Mouse (Mus musculus): Measurements from ENCODE around the gene Capzb. TPM values are rescaled to one million over a fixed set of nuclear protein-coding genes. Genes with fewer than 3 reads are reported as not detected.

Capzb gene
- polyA plus RNA-seq, 1 experiment from 2014 or later, result 153 TPM

GRCm38 (mm10) chr4:139211975-139212831, 19.5 kb downstream of the Capzb start:
- peak overlapping the region; percentile 35; the same call in 1 of the 2 replicates for H3K27ac ChIP-seq (replicated peaks)
- peak overlapping the region; percentile 55 for H3K4me2 ChIP-seq
- H3K36me3 ChIP-seq (replicated peaks), result 0 out of 2 replicates have a peak, but pooled peaks cover 26% of the 10 kb centered on the region
- H3K9me3 ChIP-seq (replicated peaks), result no peaks in the 10 kb centered on the region
- H3K27me3 ChIP-seq, result no peaks in the 10 kb centered on the region
- H3K4me3 ChIP-seq (replicated peaks), result no peak overlapping the region
- H3K4me1 ChIP-seq (replicated peaks), result peaks cover 70% of the 10 kb centered on the region
- 30% methylated on average over 17 of the region's 17 CpGs for WGBS (ENCODE audit: insufficient replicate concordance)
- ATAC-seq (ENCODE audit: insufficient read depth), result peak; percentile 58
- no peak overlapping the region for H3K9ac ChIP-seq

- Histone ChIP-seq H3K36me3 (replicated peaks) (0 out of 2 replicates have a peak, but pooled peaks cover 29% of the 10 kb centered on the region), H3K4me1 (replicated peaks) (peaks cover 62% of the 10 kb centered on the region), H3K27me3 (no peaks in the 10 kb centered on the region), H3K27ac (replicated peaks) (no peak overlapping the region), H3K4me3 (replicated peaks) (no peak overlapping the region), H3K4me2 (no peak overlapping the region), H3K9ac (no peak overlapping the region), H3K9me3 (replicated peaks) (no peaks in the 10 kb centered on the region)
- WGBS (ENCODE audit: insufficient replicate concordance), result 72% methylated on average over 10 of the region's 10 CpGs
- no peak for ATAC-seq (ENCODE audit: insufficient read depth)
Measured at GRCm38 (mm10) chr4:139213086-139213485, 20.4 kb downstream of the Capzb start.

- Histone ChIP-seq H3K4me1 (replicated peaks) (peaks cover 60% of the 10 kb centered on the region), H3K27me3 (no peaks in the 10 kb centered on the region), H3K4me3 (replicated peaks) (no peak overlapping the region), H3K36me3 (replicated peaks) (0 out of 2 replicates have a peak, but pooled peaks cover 29% of the 10 kb centered on the region), H3K4me2 (no peak overlapping the region), H3K9me3 (replicated peaks) (no peaks in the 10 kb centered on the region), H3K9ac (no peak overlapping the region), H3K27ac (replicated peaks) (no peak overlapping the region)
- 56% methylated on average over 11 of the region's 11 CpGs for WGBS (ENCODE audit: insufficient replicate concordance)
- no peak for ATAC-seq (ENCODE audit: insufficient read depth)
Measured at GRCm38 (mm10) chr4:139213935-139214371, 21.3 kb downstream of the Capzb start.

GRCm38 (mm10) chr4:139216566-139216965, 23.9 kb downstream of the Capzb start:
- Histone ChIP-seq H3K27ac (replicated peaks) (no peak overlapping the region), H3K4me2 (no peak overlapping the region), H3K27me3 (no peaks in the 10 kb centered on the region), H3K9me3 (replicated peaks) (no peaks in the 10 kb centered on the region), H3K4me1 (replicated peaks) (peaks cover 38% of the 10 kb centered on the region), H3K4me3 (replicated peaks) (no peak overlapping the region), H3K36me3 (replicated peaks) (0 out of 2 replicates have a peak, but pooled peaks cover 29% of the 10 kb centered on the region), H3K9ac (no peak overlapping the region)
- no peak for ATAC-seq (ENCODE audit: insufficient read depth)
- WGBS (ENCODE audit: insufficient replicate concordance), result 75% methylated on average over 9 of the region's 9 CpGs

- 0 out of 2 replicates have a peak, but pooled peaks cover 22% of the 10 kb centered on the region for H3K36me3 ChIP-seq (replicated peaks)
- WGBS (ENCODE audit: insufficient replicate concordance), result 55% methylated on average over 3 of the region's 3 CpGs
- H3K4me3 ChIP-seq (replicated peaks), result no peak overlapping the region
- no peak for ATAC-seq (ENCODE audit: insufficient read depth)
- H3K27me3 ChIP-seq, result no peaks in the 10 kb centered on the region
- H3K9me3 ChIP-seq (replicated peaks), result no peaks in the 10 kb centered on the region
- no peak overlapping the region for H3K4me2 ChIP-seq
- peaks cover 21% of the 10 kb centered on the region for H3K4me1 ChIP-seq (replicated peaks)
- no peak overlapping the region for H3K9ac ChIP-seq
- no peak overlapping the region for H3K27ac ChIP-seq (replicated peaks)
Measured at GRCm38 (mm10) chr4:139218539-139218938, 25.8 kb downstream of the Capzb start.

GRCm38 (mm10) chr4:139219656-139220055, 27.0 kb downstream of the Capzb start:
- Histone ChIP-seq H3K4me2 (no peak overlapping the region), H3K9ac (no peak overlapping the region), H3K4me3 (replicated peaks) (no peak overlapping the region), H3K27ac (replicated peaks) (no peak overlapping the region), H3K4me1 (replicated peaks) (peaks cover 13% of the 10 kb centered on the region), H3K27me3 (no peaks in the 10 kb centered on the region), H3K36me3 (replicated peaks) (0 out of 2 replicates have a peak, but pooled peaks cover 13% of the 10 kb centered on the region), H3K9me3 (replicated peaks) (no peaks in the 10 kb centered on the region)
- 82% methylated on average over 4 of the region's 4 CpGs for WGBS (ENCODE audit: insufficient replicate concordance)
- ATAC-seq (ENCODE audit: insufficient read depth), result no peak

GRCm38 (mm10) chr4:139220978-139221377, 28.3 kb downstream of the Capzb start:
- Histone ChIP-seq H3K27me3 (no peaks in the 10 kb centered on the region), H3K9ac (no peak overlapping the region), H3K4me3 (replicated peaks) (no peak overlapping the region), H3K36me3 (replicated peaks) (peaks cover 16% of the 10 kb centered on the region; the same call in 1 of the 2 replicates), H3K27ac (replicated peaks) (no peak overlapping the region), H3K9me3 (replicated peaks) (no peaks in the 10 kb centered on the region), H3K4me1 (replicated peaks) (peaks cover 13% of the 10 kb centered on the region), H3K4me2 (no peak overlapping the region)
- ATAC-seq (ENCODE audit: insufficient read depth), result no peak
- WGBS (ENCODE audit: insufficient replicate concordance), result 68% methylated on average over 4 of the region's 4 CpGs

- Histone ChIP-seq H3K9ac (no peak overlapping the region), H3K4me2 (no peak overlapping the region), H3K4me1 (replicated peaks) (peaks cover 13% of the 10 kb centered on the region), H3K4me3 (replicated peaks) (no peak overlapping the region), H3K9me3 (replicated peaks) (no peaks in the 10 kb centered on the region), H3K36me3 (replicated peaks) (peaks cover 16% of the 10 kb centered on the region; the same call in 1 of the 2 replicates), H3K27ac (replicated peaks) (no peak overlapping the region), H3K27me3 (no peaks in the 10 kb centered on the region)
- 25% methylated on average over 4 of the region's 4 CpGs for WGBS (ENCODE audit: insufficient replicate concordance)
- ATAC-seq (ENCODE audit: insufficient read depth), result no peak
Measured at GRCm38 (mm10) chr4:139221837-139222236, 29.1 kb downstream of the Capzb start.

- no peak overlapping the region for H3K9ac ChIP-seq
- H3K4me1 ChIP-seq (replicated peaks), result peaks cover 22% of the 10 kb centered on the region
- peaks cover 11% of the 10 kb centered on the region; the same call in 1 of the 2 replicates for H3K36me3 ChIP-seq (replicated peaks)
- WGBS (ENCODE audit: insufficient replicate concordance), result 64% methylated on average over 5 of the region's 5 CpGs
- H3K27ac ChIP-seq (replicated peaks), result no peak overlapping the region
- H3K4me3 ChIP-seq (replicated peaks), result no peak overlapping the region
- no peak overlapping the region for H3K4me2 ChIP-seq
- H3K9me3 ChIP-seq (replicated peaks), result no peaks in the 10 kb centered on the region
- ATAC-seq (ENCODE audit: insufficient read depth), result no peak
- no peaks in the 10 kb centered on the region for H3K27me3 ChIP-seq
Measured at GRCm38 (mm10) chr4:139225115-139225514, 32.4 kb downstream of the Capzb start.

GRCm38 (mm10) chr4:139225944-139226343, 33.2 kb downstream of the Capzb start:
- Histone ChIP-seq H3K4me1 (replicated peaks) (peaks cover 29% of the 10 kb centered on the region), H3K4me3 (replicated peaks) (no peak overlapping the region), H3K4me2 (no peak overlapping the region), H3K27ac (replicated peaks) (no peak overlapping the region), H3K9me3 (replicated peaks) (no peaks in the 10 kb centered on the region), H3K36me3 (replicated peaks) (peaks cover 11% of the 10 kb centered on the region; the same call in 1 of the 2 replicates), H3K27me3 (no peaks in the 10 kb centered on the region), H3K9ac (no peak overlapping the region)
- no peak for ATAC-seq (ENCODE audit: insufficient read depth)
- WGBS (ENCODE audit: insufficient replicate concordance), result 77% methylated on average over 4 of the region's 4 CpGs

- Histone ChIP-seq H3K4me1 (replicated peaks) (peaks cover 29% of the 10 kb centered on the region), H3K27me3 (no peaks in the 10 kb centered on the region), H3K4me3 (replicated peaks) (no peak overlapping the region), H3K27ac (replicated peaks) (no peak overlapping the region), H3K36me3 (replicated peaks) (peaks cover 11% of the 10 kb centered on the region; the same call in 1 of the 2 replicates), H3K9me3 (replicated peaks) (no peaks in the 10 kb centered on the region), H3K9ac (no peak overlapping the region), H3K4me2 (no peak overlapping the region)
- WGBS (ENCODE audit: insufficient replicate concordance), result 78% methylated on average over 13 of the region's 13 CpGs
- no peak for ATAC-seq (ENCODE audit: insufficient read depth)
Measured at GRCm38 (mm10) chr4:139226504-139227216, 34.0 kb downstream of the Capzb start.
